Mouse (Mus musculus) erythroblast, embryonic 14.5 days (primary cell): ENCODE measurements at regions not wholly inside any gene's neighbourhood (a gene's known extent, or its start where the extent isn't known, plus 50 kb on each side); places are given as distances from the start of the nearest gene placed in this dataset.

Source experiments
- GATA1 ChIP-seq: IDR thresholded peaks from 2 replicates; pipeline ENCODE4 v1.6.1; 2012; ENCODE audit warnings: low read length, inconsistent platforms, mixed read lengths
- TAL1 ChIP-seq: IDR thresholded peaks from 3 replicates; pipeline ENCODE4 v1.6.1; 2012; ENCODE audit warnings: low read length, inconsistent platforms, mixed read lengths

GRCm38 (mm10) chr3:148679121-148679520, 311.2 kb downstream of the Adgrl2 start:
- TF ChIP-seq GATA1 (no peak), TAL1 (no peak)
